Comparison of ENCODE assay signal across 7 mouse cellular contexts in the genomic region with DNA sequence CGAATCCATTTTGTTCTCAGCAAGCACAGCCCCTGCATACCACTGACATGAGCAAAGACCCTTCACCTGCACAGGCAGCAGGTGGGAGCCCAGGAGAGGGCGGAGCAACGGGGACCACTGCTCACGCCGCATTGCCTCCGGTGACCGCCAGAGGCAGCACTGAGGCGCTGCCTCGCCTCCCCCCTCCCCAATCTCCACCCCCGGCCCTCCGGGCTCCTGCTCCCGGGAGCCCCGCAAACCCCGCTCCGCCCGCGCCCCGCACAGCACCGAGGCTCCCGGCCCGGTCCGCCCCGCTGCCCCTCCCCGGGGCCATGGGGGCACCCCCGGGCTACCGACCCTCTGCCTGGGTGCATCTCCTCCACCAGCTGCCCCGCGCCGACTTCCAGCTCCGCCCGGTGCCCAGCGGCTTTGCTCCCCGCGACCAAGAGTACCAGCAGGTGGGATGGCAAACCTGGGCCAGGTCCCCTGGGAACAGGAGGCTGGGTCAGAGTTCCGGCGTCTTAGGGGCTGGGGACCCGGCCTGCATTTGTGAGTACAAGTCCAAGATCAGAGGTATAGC. TPM values are rescaled to one million over a fixed set of nuclear protein-coding genes. Genes with fewer than 3 reads are reported as not detected.
DNase-seq lines count a peak whose midpoint lies in the region; ATAC-seq and TF ChIP-seq lines count a peak whose summit lies in the region.

Gene Ttyh1, plus strand, starts transcription at position 65 of the 559 bp plus-strand sequence.

- H3K4me3 ChIP-seq in G1E (ENCODE audit: low read depth, low read length) = no peak within 1 kb of the TSS
- peak within 1 kb of the TSS; percentile 47 for H3K4me3 ChIP-seq in embryonic facial prominence, embryonic 11.5 days (ENCODE audit: low read depth, low read length)
- peak within 1 kb of the TSS; percentile 42 for H3K4me3 ChIP-seq in intestine, embryonic 15.5 days (replicated peaks)
- H3K4me3 ChIP-seq in liver, embryonic 11.5 days (ENCODE audit: low read depth, low read length) = peak within 1 kb of the TSS; percentile 34

- peak; percentile 61 for TF ChIP-seq CTCF in G1E (IDR thresholded peaks at IDR 0.05; ENCODE audit: low read depth, low read length)

- peak; percentile 22 for ATAC-seq in CD4-positive, CD25-positive, alpha-beta regulatory T cell, adult 4 months
- no peak for ATAC-seq in G1E (ENCODE audit: extremely low read depth, insufficient number of reproducible peaks, low FRiP score, poor library complexity, severe bottlenecking)
- ATAC-seq in embryonic facial prominence, embryonic 11.5 days (replicated peaks; ENCODE audit: insufficient number of reproducible peaks, low FRiP score, low TSS enrichment, low read depth) = no peak
- ATAC-seq in intestine, embryonic 15.5 days = peak; percentile 37
- ATAC-seq in liver, embryonic 11.5 days (replicated peaks; ENCODE audit: low FRiP score) = peak; percentile 48

- no peak within 1 kb of the TSS for H3K27ac ChIP-seq in embryonic facial prominence, embryonic 11.5 days (replicated peaks; ENCODE audit: low read depth, low read length)
- no peak within 1 kb of the TSS for H3K27ac ChIP-seq in intestine, embryonic 15.5 days
- no peak within 1 kb of the TSS for H3K27ac ChIP-seq in liver, embryonic 11.5 days (ENCODE audit: low read depth, low read length)

- no peaks in the 10 kb centered on the region for H3K36me3 ChIP-seq in G1E (replicated peaks)
- H3K36me3 ChIP-seq in embryonic facial prominence, embryonic 11.5 days (replicated peaks; ENCODE audit: control insufficient read depth, insufficient read depth, low read depth, low read length) = no peaks in the 10 kb centered on the region
- H3K36me3 ChIP-seq in intestine, embryonic 15.5 days = no peaks in the 10 kb centered on the region
- no peaks in the 10 kb centered on the region for H3K36me3 ChIP-seq in liver, embryonic 11.5 days (ENCODE audit: control insufficient read depth, insufficient read depth, low read length)

- H3K9ac ChIP-seq in embryonic facial prominence, embryonic 11.5 days (replicated peaks; ENCODE audit: low read length) = peak within 1 kb of the TSS; percentile 68
- H3K9ac ChIP-seq in intestine, embryonic 15.5 days = peak within 1 kb of the TSS; percentile 42
- H3K9ac ChIP-seq in liver, embryonic 11.5 days (ENCODE audit: low read depth, low read length) = no peak within 1 kb of the TSS

- H3K4me1 ChIP-seq in G1E (ENCODE audit: insufficient read depth, low read depth, low read length) = peaks cover 4% of the 10 kb centered on the region; the same call in 1 of the 2 replicates
- no peaks in the 10 kb centered on the region for H3K4me1 ChIP-seq in embryonic facial prominence, embryonic 11.5 days (ENCODE audit: control insufficient read depth, insufficient read depth, low read length)
- H3K4me1 ChIP-seq in intestine, embryonic 15.5 days (replicated peaks) = peaks cover 5% of the 10 kb centered on the region
- 0 out of 2 replicates have a peak, but pooled peaks cover under 1% of the 10 kb centered on the region for H3K4me1 ChIP-seq in liver, embryonic 11.5 days (replicated peaks; ENCODE audit: control insufficient read depth, insufficient read depth, low read length)

- peaks cover 29% of the 10 kb centered on the region for H3K27me3 ChIP-seq in G1E (ENCODE audit: insufficient read depth, low read length)
- peaks cover 5% of the 10 kb centered on the region for H3K27me3 ChIP-seq in embryonic facial prominence, embryonic 11.5 days (ENCODE audit: control insufficient read depth, insufficient read depth, low read length)
- peaks cover 18% of the 10 kb centered on the region for H3K27me3 ChIP-seq in intestine, embryonic 15.5 days (replicated peaks)
- peaks cover 31% of the 10 kb centered on the region for H3K27me3 ChIP-seq in liver, embryonic 11.5 days (replicated peaks; ENCODE audit: control insufficient read depth, insufficient read depth, low read length)

- 2% methylated on average over 35 of the region's 37 CpGs for WGBS in embryonic facial prominence, embryonic 11.5 days
- under 1% methylated on average over 25 of the region's 37 CpGs for WGBS in intestine, embryonic 15.5 days
- 4% methylated on average over 34 of the region's 37 CpGs for WGBS in liver, embryonic 11.5 days

- H3K9me3 ChIP-seq in G1E (replicated peaks) = no peaks in the 10 kb centered on the region
- no peaks in the 10 kb centered on the region for H3K9me3 ChIP-seq in embryonic facial prominence, embryonic 11.5 days (replicated peaks; ENCODE audit: control insufficient read depth, low read length)
- H3K9me3 ChIP-seq in intestine, embryonic 15.5 days = no peaks in the 10 kb centered on the region
- H3K9me3 ChIP-seq in liver, embryonic 11.5 days (ENCODE audit: control insufficient read depth, low read length) = no peaks in the 10 kb centered on the region

- peak within 1 kb of the TSS; percentile 80 for H3K4me2 ChIP-seq in embryonic facial prominence, embryonic 11.5 days (ENCODE audit: low read depth, low read length)
- peak within 1 kb of the TSS; percentile 66 for H3K4me2 ChIP-seq in intestine, embryonic 15.5 days (replicated peaks)
- H3K4me2 ChIP-seq in liver, embryonic 11.5 days = peak within 1 kb of the TSS; percentile 62

- no peak for DNase-seq in G1E (ENCODE audit: low spot score)
- peak; percentile 50 for DNase-seq in embryonic facial prominence, embryonic 11.5 days (ENCODE audit: low spot score)
- no peak for DNase-seq in liver, embryonic 11.5 days (ENCODE audit: low spot score)
- peak; percentile 81 for DNase-seq in right cerebral cortex, adult 18-20 months
- no peak for DNase-seq in adrenal gland, adult 8-10 months

RNA-seq across cellular contexts. Expression of gene Ttyh1, which starts in this region (rescaled TPM):
- under 1 TPM; 0.60 to 0.69 TPM for polyA plus RNA-seq in CD4-positive, CD25-positive, alpha-beta regulatory T cell, adult 4 months (2017; shearing (Covaris generic))
- total RNA-seq in G1E (2014; fragmentation: Nextera tagmentation) (not detected in 2 replicates), G1E (2017) (0.06 and 0.11 TPM in 2 replicates)
- polyA plus RNA-seq in G1E (2012) = not detected in 2 replicates
- polyA plus RNA-seq in embryonic facial prominence, embryonic 11.5 days (2014; fragmentation: Nextera tagmentation; extraction: Ambion mirVana) = 8.3 and 10.2 TPM in 2 replicates
- 7.1 and 9.7 TPM in 2 replicates for polyA plus RNA-seq in intestine, embryonic 15.5 days (2015; fragmentation: Nextera tagmentation; extraction: Ambion mirVana)
- polyA plus RNA-seq in liver, embryonic 11.5 days (2014; fragmentation: Nextera tagmentation; extraction: Ambion mirVana) = 0.58 and 0.85 TPM in 2 replicates
- 1 to 10 TPM in 3 of 4 experiments, under 1 TPM in 1; 0.80 to 2.0 (median 1.6) TPM for total RNA-seq in adrenal gland, adult 8-10 months (2022)

Comparison
In these comparisons a context has a peak if more than half of its experiments do, and no peak if none do; other contexts are left out.
1. Peak in ATAC-seq in CD4-positive, CD25-positive, alpha-beta regulatory T cell, adult 4 months; RNA of the gene not detected or under 1 TPM.
2. Peak in ATAC-seq, H3K4me3 ChIP-seq and H3K4me2 ChIP-seq in liver, embryonic 11.5 days; RNA of the gene not detected or under 1 TPM.
3. DNase-seq: peak in embryonic facial prominence, embryonic 11.5 days (single experiment) and right cerebral cortex, adult 18-20 months (single experiment); none in G1E (single experiment), liver, embryonic 11.5 days (single experiment) and adrenal gland, adult 8-10 months (single experiment).
4. Peak in every context shown above with its lines, with median percentiles within 50 percentile points of each other: H3K4me2 ChIP-seq.